In the genomic region with DNA sequence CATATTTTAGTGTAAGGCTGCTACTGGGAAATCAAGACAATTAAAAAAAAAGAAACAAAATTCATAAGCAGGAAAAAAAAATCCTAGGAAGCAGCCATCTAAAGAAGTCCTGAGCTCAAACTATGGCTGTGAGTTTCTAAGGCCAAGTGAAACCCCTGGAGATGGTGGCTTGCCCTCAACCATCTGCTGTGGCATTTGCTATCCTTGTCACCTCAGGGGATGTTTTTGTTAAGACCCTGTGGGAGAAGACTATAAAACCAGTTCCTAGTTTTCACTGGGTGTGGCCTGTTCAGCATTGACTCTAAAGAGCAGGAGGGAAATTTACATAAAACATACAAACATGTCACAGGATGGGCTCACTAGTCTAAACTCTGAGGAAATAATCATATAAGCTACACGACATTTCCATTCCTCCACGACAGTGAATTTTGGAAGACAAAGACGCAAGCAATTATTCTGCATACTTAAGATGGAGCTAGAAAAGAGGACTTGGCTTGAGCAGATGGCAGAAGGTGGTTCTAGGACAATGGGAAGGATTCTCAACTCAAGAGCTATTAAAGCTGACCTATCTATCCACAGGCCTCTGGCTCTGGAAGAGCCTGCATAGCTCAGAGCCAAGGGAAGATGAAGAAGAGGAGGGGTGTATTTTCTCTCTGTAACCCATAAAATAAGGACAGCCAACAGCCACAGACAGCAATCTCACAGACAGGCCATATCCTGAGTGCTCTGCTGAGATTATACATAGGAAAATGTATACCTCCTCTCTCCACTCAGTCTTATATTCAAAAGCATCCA, we compare ENCODE assay signal across 34 mouse cellular contexts. TPM values are rescaled to one million over a fixed set of nuclear protein-coding genes. Genes with fewer than 3 reads are reported as not detected.
A peak's percentile ranks its signal among the peaks of the same experiment; 100 is the strongest.
DNase-seq lines count a peak whose midpoint lies in the region; ATAC-seq lines count a peak whose summit lies in the region.
"Had no signal": no experiment of that assay in that cellular context is flagged by ENCODE, and none has a peak within 500 bp of the region (broad histone marks: within the 10 kb centered on the region; RNA-seq: fewer than 3 reads in every experiment).

No protein-coding gene starts in this region.

- no peaks in the 10 kb centered on the region; the same call in 1 of the 2 replicates for H3K4me1 ChIP-seq in neural tube, embryonic 13.5 days (replicated peaks)
- no peaks in the 10 kb centered on the region for H3K4me1 ChIP-seq in neural tube, embryonic 15.5 days
- H3K4me1 ChIP-seq: embryonic facial prominence, embryonic 15.5 days; kidney, embryonic 15.5 days; limb, embryonic 13.5 days; liver, embryonic 12.5 days; midbrain, embryonic 12.5 days; neural tube, embryonic 12.5 days had no signal

- H3K27me3 ChIP-seq in neural tube, embryonic 13.5 days, result no peaks in the 10 kb centered on the region
- H3K27me3 ChIP-seq in neural tube, embryonic 15.5 days (replicated peaks), result no peaks in the 10 kb centered on the region
- H3K27me3 ChIP-seq: CH12.LX; embryonic facial prominence, embryonic 15.5 days; kidney, embryonic 15.5 days; limb, embryonic 13.5 days; liver, embryonic 12.5 days; midbrain, embryonic 12.5 days; neural tube, embryonic 12.5 days had no signal

- no peaks in the 10 kb centered on the region for H3K9me3 ChIP-seq in neural tube, embryonic 13.5 days
- H3K9me3 ChIP-seq in neural tube, embryonic 15.5 days (replicated peaks), result no peaks in the 10 kb centered on the region
- H3K9me3 ChIP-seq: embryonic facial prominence, embryonic 15.5 days; G1E; kidney, embryonic 15.5 days; limb, embryonic 13.5 days; liver, embryonic 12.5 days; midbrain, embryonic 12.5 days; neural tube, embryonic 12.5 days had no signal

- ATAC-seq in neural tube, embryonic 13.5 days (ENCODE audit: low read depth), result no peak
- ATAC-seq in neural tube, embryonic 15.5 days (ENCODE audit: low FRiP score), result no peak
- ATAC-seq: intestine, embryonic 16.5 days; liver, embryonic 12.5 days had no signal

- intact Hi-C loops in heart, postnatal 10 days (cut with DNase I), result no loop called here

- peaks cover 74% of the 10 kb centered on the region for H3K36me3 ChIP-seq in neural tube, embryonic 13.5 days
- H3K36me3 ChIP-seq in neural tube, embryonic 15.5 days, result peaks cover 77% of the 10 kb centered on the region

- peak overlapping the region; percentile 17; the same call in 1 of the 2 replicates for H3K9ac ChIP-seq in neural tube, embryonic 13.5 days
- no peak overlapping the region for H3K9ac ChIP-seq in neural tube, embryonic 15.5 days (replicated peaks)
- H3K9ac ChIP-seq: embryonic facial prominence, embryonic 15.5 days; hindbrain, embryonic 14.5 days; kidney, embryonic 15.5 days; limb, embryonic 13.5 days; liver, embryonic 12.5 days; midbrain, embryonic 12.5 days; neural tube, embryonic 12.5 days had no signal

- H3K4me2 ChIP-seq in neural tube, embryonic 13.5 days, result no peak overlapping the region
- no peak overlapping the region for H3K4me2 ChIP-seq in neural tube, embryonic 15.5 days
- H3K4me2 ChIP-seq: embryonic facial prominence, embryonic 15.5 days; hindbrain, embryonic 14.5 days; kidney, embryonic 15.5 days; limb, embryonic 13.5 days; liver, embryonic 12.5 days; midbrain, embryonic 12.5 days; neural tube, embryonic 12.5 days had no signal

- peak; percentile 53 for DNase-seq in heart, adult 11 months
- DNase-seq in heart, postnatal 10 days, result no peak
- peak; percentile 88 for DNase-seq in cerebellum, adult 9-10 months
- DNase-seq in gastrocnemius, postnatal 10 days, result no peak
- DNase-seq in urinary bladder, postnatal 25 days (ENCODE audit: low spot score), result no peak
- DNase-seq: adrenal gland, adult 2 months; B cell, adult 2 months; gastrocnemius, postnatal 25 days; heart, adult 2 months; heart, postnatal 36 days; kidney, postnatal 36 days; layer of hippocampus, postnatal 36 days; lung, adult 2 months; lung, postnatal 14 days had no signal

- H3K27ac ChIP-seq in neural tube, embryonic 13.5 days (replicated peaks), result no peak overlapping the region
- H3K27ac ChIP-seq in neural tube, embryonic 15.5 days (replicated peaks), result no peak overlapping the region
- H3K27ac ChIP-seq: embryonic facial prominence, embryonic 15.5 days; heart, adult 2 months; hindbrain, embryonic 14.5 days; kidney, embryonic 15.5 days; limb, embryonic 13.5 days; liver, embryonic 12.5 days; midbrain, embryonic 12.5 days; neural tube, embryonic 12.5 days had no signal

- no peak overlapping the region for H3K4me3 ChIP-seq in neural tube, embryonic 13.5 days
- H3K4me3 ChIP-seq in neural tube, embryonic 15.5 days (replicated peaks), result no peak overlapping the region
- H3K4me3 ChIP-seq: embryonic facial prominence, embryonic 15.5 days; heart, adult 2 months; kidney, embryonic 15.5 days; limb, embryonic 13.5 days; liver, embryonic 12.5 days; midbrain, embryonic 12.5 days; neural tube, embryonic 12.5 days had no signal

- WGBS in neural tube, embryonic 13.5 days, result 80% methylated on average over 3 of the region's 3 CpGs
- 88% methylated on average over 3 of the region's 3 CpGs for WGBS in neural tube, embryonic 15.5 days

RNA-seq across cellular contexts. Expression of gene Npff, which starts 7.6 kb away (rescaled TPM):
- total RNA-seq in heart, postnatal 10 days (2021), result 1 to 10 TPM; 1.4 to 3.8 TPM
- polyA plus RNA-seq in neural tube, embryonic 13.5 days (2015; fragmentation: Nextera tagmentation; extraction: Ambion mirVana), result 7.3 and 13.3 TPM in 2 replicates
- polyA plus RNA-seq in neural tube, embryonic 15.5 days (2015; fragmentation: Nextera tagmentation; extraction: Ambion mirVana), result 13.9 and 14.0 TPM in 2 replicates
- 1 to 10 TPM; 1.2 to 3.4 TPM for total RNA-seq in gastrocnemius, postnatal 10 days (2021)

RNA-seq across cellular contexts. Expression of gene Tarbp2, which starts 14.3 kb away (rescaled TPM):
- total RNA-seq in heart, postnatal 10 days (2021), result 10 to 100 TPM; 45.9 to 53.1 TPM
- polyA plus RNA-seq in neural tube, embryonic 13.5 days (2015; fragmentation: Nextera tagmentation; extraction: Ambion mirVana), result 82.6 and 88.0 TPM in 2 replicates
- 93.7 and 98.4 TPM in 2 replicates for polyA plus RNA-seq in neural tube, embryonic 15.5 days (2015; fragmentation: Nextera tagmentation; extraction: Ambion mirVana)
- 10 to 100 TPM; 45.7 to 49.2 TPM for total RNA-seq in gastrocnemius, postnatal 10 days (2021)

RNA-seq across cellular contexts. Expression of gene Map3k12, which starts 15.4 kb away (rescaled TPM):
- 1 to 10 TPM; 5.1 to 5.2 TPM for total RNA-seq in heart, postnatal 10 days (2021)
- 45.8 and 50.6 TPM in 2 replicates for polyA plus RNA-seq in neural tube, embryonic 13.5 days (2015; fragmentation: Nextera tagmentation; extraction: Ambion mirVana)
- polyA plus RNA-seq in neural tube, embryonic 15.5 days (2015; fragmentation: Nextera tagmentation; extraction: Ambion mirVana), result 49.1 and 57.4 TPM in 2 replicates
- total RNA-seq in gastrocnemius, postnatal 10 days (2021), result 1 to 10 TPM; 3.8 to 4.9 TPM

RNA-seq across cellular contexts. Expression of gene Gm10337, which starts 28.8 kb away (rescaled TPM):
- total RNA-seq in heart, postnatal 10 days (2021), result 1 to 10 TPM in 1 of 2 experiments, not detected in 1; 3.6 TPM
- polyA plus RNA-seq in neural tube, embryonic 13.5 days (2015; fragmentation: Nextera tagmentation; extraction: Ambion mirVana), result 8.7 and 16.2 TPM in 2 replicates
- 6.2 and 6.4 TPM in 2 replicates for polyA plus RNA-seq in neural tube, embryonic 15.5 days (2015; fragmentation: Nextera tagmentation; extraction: Ambion mirVana)
- total RNA-seq in gastrocnemius, postnatal 10 days (2021), result not detected
- total RNA-seq: adrenal gland, adult 2 months; CH12.LX; common myeloid progenitor, adult 5-6 weeks; G1E; heart, adult 2 months; heart, postnatal 36 days; layer of hippocampus, adult 8-10 months; layer of hippocampus, postnatal 36 days; left cerebral cortex, postnatal 10 days; megakaryocyte progenitor cell, adult 5-6 weeks had no signal
- polyA plus RNA-seq: adrenal gland, adult 2 months; frontal cortex, adult 2 months; G1E; heart, adult 2 months; liver, embryonic 12.5 days; lung, adult 2 months; neural tube, embryonic 12.5 days; spleen, adult 2 months; testis, adult 2 months; urinary bladder, adult 2 months had no signal

Comparison
In these comparisons a context has a peak if more than half of its experiments do, and no peak if none do; other contexts are left out.
1. DNase-seq: peak in heart, adult 11 months (single experiment) and cerebellum, adult 9-10 months (single experiment); none in heart, postnatal 10 days (0 of 2), gastrocnemius, postnatal 10 days (single experiment) and urinary bladder, postnatal 25 days (single experiment).